Comparison of ENCODE assay signal across 8 mouse cellular contexts in genomic region chr13:46930659-46931046, GRCm38 (mm10). TPM values are rescaled to one million over a fixed set of nuclear protein-coding genes. Genes with fewer than 3 reads are reported as not detected.
DNase-seq lines count a peak whose midpoint lies in the region; ATAC-seq lines count a peak whose summit lies in the region.

No protein-coding gene starts in this region.

- no peaks in the 10 kb centered on the region; the same call in 1 of the 2 replicates for H3K36me3 ChIP-seq in forebrain, embryonic 13.5 days (ENCODE audit: poor library complexity, severe bottlenecking)
- peaks cover 4% of the 10 kb centered on the region; the same call in 1 of the 2 replicates for H3K36me3 ChIP-seq in midbrain, embryonic 12.5 days

- peak overlapping the region; percentile 94; the same call in 1 of the 2 replicates for H3K27ac ChIP-seq in forebrain, embryonic 13.5 days
- peak overlapping the region; percentile 96 for H3K27ac ChIP-seq in midbrain, embryonic 12.5 days (replicated peaks)

- no peaks in the 10 kb centered on the region for H3K27me3 ChIP-seq in forebrain, embryonic 13.5 days
- peaks cover 17% of the 10 kb centered on the region for H3K27me3 ChIP-seq in midbrain, embryonic 12.5 days

- ATAC-seq in forebrain, embryonic 13.5 days: peak; percentile 25
- ATAC-seq in midbrain, embryonic 12.5 days (ENCODE audit: low FRiP score, low read depth): peak; percentile 13

- peak; percentile 10 for DNase-seq in kidney, adult 18-20 months
- DNase-seq in kidney, adult 8-10 months: no peak
- peak; percentile 42 for DNase-seq in MN1 (ENCODE audit: low spot score)
- DNase-seq in kidney, postnatal 4 days: peak; percentile 24 to 38
- DNase-seq in testis, postnatal 10 days (ENCODE audit: low spot score): peak; percentile 45
- no peak for DNase-seq in ovary, postnatal 36 days (ENCODE audit: low spot score)

- under 1% methylated on average over 15 of the region's 15 CpGs for WGBS in forebrain, embryonic 13.5 days
- 2% methylated on average over 15 of the region's 15 CpGs for WGBS in midbrain, embryonic 12.5 days

- H3K4me3 ChIP-seq in forebrain, embryonic 13.5 days: peak overlapping the region; percentile 80
- H3K4me3 ChIP-seq in midbrain, embryonic 12.5 days: peak overlapping the region; percentile 84

- H3K4me1 ChIP-seq in forebrain, embryonic 13.5 days: peaks cover 16% of the 10 kb centered on the region
- peaks cover 18% of the 10 kb centered on the region for H3K4me1 ChIP-seq in midbrain, embryonic 12.5 days

- no peaks in the 10 kb centered on the region for H3K9me3 ChIP-seq in forebrain, embryonic 13.5 days (replicated peaks)
- H3K9me3 ChIP-seq in midbrain, embryonic 12.5 days: no peaks in the 10 kb centered on the region

- peak overlapping the region; percentile 90 for H3K4me2 ChIP-seq in forebrain, embryonic 13.5 days
- H3K4me2 ChIP-seq in midbrain, embryonic 12.5 days (replicated peaks): peak overlapping the region; percentile 67

- H3K9ac ChIP-seq in forebrain, embryonic 13.5 days: peak overlapping the region; percentile 88
- H3K9ac ChIP-seq in midbrain, embryonic 12.5 days (replicated peaks): peak overlapping the region; percentile 75

RNA-seq across cellular contexts. Expression of gene Kif13a, which starts 1.0 kb away (rescaled TPM):
- 7.0 and 8.1 TPM in 2 replicates for polyA plus RNA-seq in forebrain, embryonic 13.5 days (2015; fragmentation: Nextera tagmentation; extraction: Ambion mirVana)
- polyA plus RNA-seq in midbrain, embryonic 12.5 days (2016; fragmentation: Nextera tagmentation; extraction: Ambion mirVana): 22.0 and 24.3 TPM in 2 replicates

Comparison
In these comparisons a context has a peak if more than half of its experiments do, and no peak if none do; other contexts are left out.
1. DNase-seq: peak in kidney, adult 18-20 months (single experiment), MN1 (single experiment), kidney, postnatal 4 days (2 of 2) and testis, postnatal 10 days (single experiment); none in kidney, adult 8-10 months (0 of 2) and ovary, postnatal 36 days (single experiment).